Mouse (Mus musculus): ENCODE measurements around the gene Arsb.
"Not testable (repeated sequence)": the region's sequence is repeated elsewhere in the genome, so short reads cannot be mapped to it uniquely, and the experiment has no call there.

Arsb gene

GRCm38 (mm10) chr13:93792945-93793642 lies 21.7 kb downstream of the Arsb start:
- DNase-seq (ENCODE audit: low spot score), result peak; percentile 60

- no peak for DNase-seq (ENCODE audit: low spot score)
Measured at GRCm38 (mm10) chr13:93793643-93794182, 22.3 kb downstream of the Arsb start.

DNA sequence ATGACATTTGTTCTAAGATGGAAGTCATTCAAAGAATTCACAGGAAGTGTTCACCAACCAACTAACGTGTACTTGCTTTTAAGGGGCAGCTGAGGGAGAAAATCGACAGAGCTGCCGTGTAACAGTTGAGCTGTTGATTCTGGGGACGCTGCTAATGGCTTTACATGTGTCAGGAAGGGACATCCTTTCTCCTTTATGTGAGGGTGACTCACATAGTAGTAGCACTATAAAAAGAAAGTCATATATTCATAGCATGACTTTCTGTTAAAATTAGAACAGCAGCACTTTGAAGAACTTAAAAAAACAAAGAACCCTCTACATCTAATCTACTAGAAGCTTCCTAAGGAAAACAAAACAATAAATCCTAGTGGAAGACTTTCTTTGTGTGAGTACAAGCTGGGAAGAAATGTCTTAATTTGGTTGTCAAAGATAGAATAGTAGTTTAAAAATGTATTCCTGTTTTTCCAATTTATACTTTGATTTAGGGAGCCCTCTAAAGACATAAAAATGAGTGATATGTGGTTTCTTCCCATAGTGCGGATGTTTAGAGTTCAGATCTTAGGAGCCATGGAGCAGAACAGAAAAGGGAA lies 25.7 kb downstream of the Arsb start:
- no peak for DNase-seq (ENCODE audit: low spot score)

DNA sequence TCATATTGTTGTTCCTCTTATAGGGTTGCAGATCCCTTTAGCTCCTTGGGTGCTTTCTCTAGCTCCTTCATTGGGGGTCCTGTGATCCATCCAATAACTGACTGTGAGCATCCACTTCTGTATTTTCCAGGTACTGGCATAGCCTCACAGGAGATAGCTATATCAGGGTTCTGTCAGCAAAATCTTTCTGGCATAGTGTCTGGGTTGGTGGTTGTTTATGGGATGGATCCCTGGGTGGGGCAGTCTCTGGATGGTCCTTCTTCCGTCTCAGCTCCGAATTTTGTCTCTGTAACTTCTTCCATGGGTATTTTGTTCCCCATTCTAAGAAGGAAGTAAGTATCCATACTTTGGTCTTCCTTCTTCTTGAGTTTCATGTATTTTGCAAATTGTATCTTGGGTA lies 38.9 kb downstream of the Arsb start:
- not testable (repeated sequence) for DNase-seq (ENCODE audit: low spot score)

DNA sequence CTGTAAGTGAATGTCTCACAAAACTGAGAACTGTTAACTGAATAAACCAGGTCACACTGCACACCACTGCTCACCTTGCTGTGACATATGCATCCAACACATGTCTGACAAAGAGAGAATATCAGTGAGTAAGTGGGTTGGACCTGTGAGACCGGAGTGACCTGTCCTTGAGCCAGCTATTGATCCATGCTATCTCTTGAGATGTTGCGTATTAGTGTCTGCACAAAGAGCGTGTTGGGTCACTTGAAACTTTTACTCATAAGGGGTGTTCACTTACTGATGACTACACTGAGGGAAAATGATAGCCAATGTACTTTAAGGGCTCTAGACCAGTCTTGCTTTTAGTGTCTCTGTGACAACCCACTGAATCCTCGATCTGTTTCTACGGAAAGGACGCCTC lies 42.7 kb downstream of the Arsb start:
- no peak for DNase-seq (ENCODE audit: low spot score)

- no peak for DNase-seq (ENCODE audit: low spot score)
Measured at GRCm38 (mm10) chr13:93814676-93815075, 43.2 kb downstream of the Arsb start.

GRCm38 (mm10) chr13:93815128-93815527 lies 43.7 kb downstream of the Arsb start:
- no peak for DNase-seq (ENCODE audit: low spot score)

- DNase-seq (ENCODE audit: low spot score), result no peak
Measured at GRCm38 (mm10) chr13:93816127-93816526, 44.7 kb downstream of the Arsb start.

GRCm38 (mm10) chr13:93816688-93817331 lies 45.4 kb downstream of the Arsb start:
- no peak for DNase-seq (ENCODE audit: low spot score)

GRCm38 (mm10) chr13:93820173-93820572 lies 48.7 kb downstream of the Arsb start:
- DNase-seq (ENCODE audit: low spot score), result no peak

DNA sequence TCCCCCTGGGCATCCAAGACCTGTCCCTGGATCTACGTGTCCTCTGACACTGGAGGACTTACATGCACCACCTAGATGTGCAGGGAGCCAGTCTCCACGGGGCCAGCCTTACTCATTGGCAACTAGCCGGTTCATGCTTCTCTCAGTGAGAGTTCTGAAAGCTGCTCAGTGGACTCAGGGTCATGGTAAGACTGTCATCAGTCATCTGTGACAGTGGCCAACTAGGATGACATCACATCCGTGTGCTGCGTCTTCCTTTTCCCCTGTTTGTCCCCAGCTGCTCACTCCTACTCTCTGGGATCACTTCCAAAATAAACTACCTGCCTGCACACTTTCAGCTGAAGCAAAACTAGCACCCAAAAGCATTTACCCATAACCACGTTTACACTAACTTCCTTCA lies 50.6 kb downstream of the Arsb start:
- no peak for DNase-seq (ENCODE audit: low spot score)

DNA sequence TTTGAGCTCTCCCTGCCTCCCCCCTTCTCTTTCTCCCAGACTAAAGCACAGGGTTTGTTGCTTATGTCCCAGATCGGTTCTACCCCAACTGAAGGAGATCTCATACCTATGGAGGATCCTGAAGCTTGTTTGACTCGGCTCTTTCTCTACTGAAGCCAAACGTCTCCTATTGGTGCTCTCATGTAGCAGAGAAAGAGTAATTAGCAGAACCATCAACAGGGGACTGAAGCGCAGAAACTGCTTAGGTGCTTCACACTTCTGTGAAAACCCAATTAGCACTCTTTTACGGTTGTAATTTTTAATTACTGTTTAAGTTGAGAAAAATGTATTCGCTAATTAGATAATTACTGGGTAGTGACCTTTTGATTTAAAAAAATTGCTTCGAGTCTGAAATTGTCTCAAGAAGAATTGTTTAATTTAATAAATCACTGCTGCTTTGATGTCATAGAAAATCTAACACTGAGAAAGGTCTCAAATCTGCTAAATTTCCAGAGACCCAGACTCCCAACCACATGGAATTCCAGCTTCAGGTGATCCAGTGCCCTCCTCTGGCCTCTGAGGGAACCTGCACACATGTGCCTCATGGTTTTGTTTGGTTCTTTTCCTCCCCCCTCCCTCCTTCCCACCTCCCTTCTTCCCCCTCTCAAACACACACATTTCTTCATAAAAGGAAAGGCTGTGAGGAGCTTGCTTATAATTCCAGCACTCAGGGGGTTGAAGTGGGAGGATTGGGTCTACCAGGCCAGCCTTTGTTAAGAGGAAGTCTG lies 54.5 kb downstream of the Arsb start:
- no peak for DNase-seq (ENCODE audit: low spot score)

DNA sequence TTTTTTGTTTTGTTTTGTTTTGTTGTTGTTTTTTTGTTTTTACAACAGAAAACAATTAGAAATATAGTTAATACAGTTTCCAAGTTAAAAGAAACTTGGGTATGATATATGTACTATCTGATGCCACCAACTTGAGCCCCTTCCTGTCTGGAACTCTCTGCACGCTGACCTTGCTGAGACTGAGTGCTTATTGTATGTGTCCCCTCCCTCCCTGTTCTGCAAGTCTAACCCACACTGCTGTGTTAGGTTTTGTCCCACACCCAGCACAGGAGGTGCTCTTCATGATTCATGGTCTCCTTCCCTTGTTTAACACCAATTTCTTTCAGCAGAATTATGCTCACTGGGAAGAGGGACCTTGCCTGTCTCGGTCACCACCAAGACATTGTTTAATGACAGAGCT lies 56.3 kb downstream of the Arsb start:
- DNase-seq (ENCODE audit: low spot score), result no peak

GRCm38 (mm10) chr13:93829565-93830293 lies 58.3 kb downstream of the Arsb start:
- DNase-seq (ENCODE audit: low spot score), result no peak

DNA sequence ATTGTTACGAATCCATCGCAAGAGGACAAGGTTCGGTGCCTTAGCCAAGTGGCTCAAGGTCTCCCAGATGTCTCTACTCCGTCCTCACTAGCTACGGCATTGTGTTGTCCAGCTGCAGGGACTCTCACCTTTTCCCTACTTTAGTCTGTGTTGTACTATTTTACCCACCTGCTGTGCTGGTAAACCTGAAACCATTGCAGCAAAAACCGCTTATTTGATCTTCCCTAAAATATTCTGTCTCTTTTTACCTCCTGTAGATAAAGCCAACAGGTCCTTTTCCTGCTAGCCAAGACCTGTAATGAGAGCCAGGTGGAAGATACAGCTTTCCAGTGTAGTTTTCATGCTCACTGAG lies 58.8 kb downstream of the Arsb start:
- DNase-seq (ENCODE audit: low spot score), result no peak

- no peak for DNase-seq (ENCODE audit: low spot score)
Measured at GRCm38 (mm10) chr13:93837481-93838225, 66.2 kb downstream of the Arsb start.

DNA sequence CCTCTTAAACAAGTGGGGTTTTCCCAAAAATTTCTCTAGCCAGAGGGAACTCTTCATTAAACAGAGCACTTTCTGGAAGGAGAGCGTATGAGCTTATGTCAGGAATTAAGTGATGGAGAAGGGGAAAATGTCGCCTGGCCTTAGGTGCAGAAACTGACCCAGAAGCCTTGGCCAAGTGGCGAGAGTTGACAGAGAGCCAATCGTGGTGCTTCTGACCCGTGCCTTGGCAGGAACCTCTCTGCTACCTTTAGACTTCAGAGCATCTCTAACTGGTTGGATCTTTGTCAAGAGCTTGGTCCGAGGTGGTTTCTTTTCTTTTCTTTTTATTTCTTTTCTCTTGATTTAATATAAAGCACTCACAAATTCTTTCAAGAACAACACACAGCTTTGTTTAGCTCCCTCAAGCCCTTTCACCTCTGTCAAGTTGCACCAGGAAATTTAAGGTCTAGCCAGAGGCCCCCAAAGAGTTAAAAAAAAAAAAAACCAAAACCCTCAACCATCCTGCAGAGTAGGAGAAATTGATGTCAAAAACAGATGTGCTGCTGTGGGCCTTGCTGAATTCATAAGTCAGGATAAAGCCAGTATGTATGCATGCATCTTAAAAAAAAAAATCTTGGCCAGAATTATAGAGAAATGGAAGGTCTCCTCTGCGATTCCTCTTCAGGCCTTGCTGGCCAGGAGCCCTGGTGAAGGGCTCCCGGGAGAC lies 67.2 kb downstream of the Arsb start:
- DNase-seq (ENCODE audit: low spot score), result no peak

DNA sequence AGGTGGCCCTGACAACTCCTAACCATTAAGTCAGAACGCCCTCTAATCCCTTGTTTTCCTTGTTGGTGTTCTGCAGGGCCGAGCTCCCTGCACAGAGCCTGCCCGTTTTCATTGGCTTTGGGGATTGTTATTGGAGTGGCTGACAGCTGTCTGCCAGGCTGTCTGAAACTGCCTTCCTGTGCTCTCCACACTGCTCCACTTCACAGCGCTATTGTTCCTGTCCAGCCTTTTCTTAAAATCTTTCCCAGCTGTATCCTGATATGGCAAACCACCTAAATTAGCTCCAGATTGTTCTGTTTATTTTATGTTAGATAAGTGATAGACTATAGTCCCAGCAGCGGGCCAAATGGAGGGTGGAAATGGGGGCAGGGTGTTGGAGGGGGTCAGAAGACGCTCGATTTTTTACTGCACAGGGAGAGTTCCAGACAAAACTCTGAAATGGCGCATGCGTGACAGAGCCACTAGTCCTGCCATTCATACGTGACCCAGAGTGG lies 67.8 kb downstream of the Arsb start:
- DNase-seq (ENCODE audit: low spot score), result no peak

DNA sequence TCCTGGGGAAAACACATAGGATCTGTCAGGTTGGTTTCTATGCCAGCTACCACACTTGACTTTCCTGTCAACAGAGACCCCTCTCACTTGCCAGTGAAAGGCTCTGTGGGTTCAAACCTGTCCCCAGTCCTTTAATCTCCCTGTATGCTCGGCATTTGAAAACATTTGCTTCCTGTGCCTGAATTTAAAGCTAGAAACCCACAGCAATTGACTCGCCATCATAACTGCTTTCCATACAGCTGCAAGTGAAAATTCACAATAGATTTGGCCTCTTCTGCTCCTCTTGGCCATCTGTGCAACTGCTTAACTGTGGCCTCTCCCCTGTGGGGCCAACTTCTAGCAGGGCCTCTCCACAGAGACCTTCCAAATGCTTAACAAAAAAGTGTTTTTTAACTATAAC lies 68.3 kb downstream of the Arsb start:
- DNase-seq (ENCODE audit: low spot score), result no peak

GRCm38 (mm10) chr13:93840146-93840545 lies 68.7 kb downstream of the Arsb start:
- no peak for DNase-seq (ENCODE audit: low spot score)

Measured in lung, postnatal 25 days (tissue).